Comparison of ENCODE assay signal across 10 mouse cellular contexts in the genomic region with DNA sequence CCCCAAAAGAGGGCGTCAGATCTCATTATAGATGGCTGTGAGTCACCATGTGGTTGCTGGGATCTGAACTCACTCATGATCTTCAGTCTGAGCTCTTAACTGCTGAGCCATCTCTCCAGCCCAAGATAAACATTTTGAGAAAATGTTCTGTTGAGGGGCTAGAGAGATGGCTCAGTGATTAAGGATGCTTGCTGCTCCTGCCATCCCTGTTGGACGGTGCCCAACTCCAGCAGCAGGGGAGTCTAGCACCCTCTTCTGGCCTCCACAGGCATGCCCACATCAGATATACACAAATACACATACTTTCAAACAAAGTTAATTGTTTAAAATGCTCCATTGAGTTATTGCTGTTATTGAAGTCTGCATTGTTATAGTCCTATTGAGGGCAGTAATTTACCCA. TPM values are rescaled to one million over a fixed set of nuclear protein-coding genes. Genes with fewer than 3 reads are reported as not detected.
DNase-seq lines count a peak whose midpoint lies in the region; ATAC-seq and TF ChIP-seq lines count a peak whose summit lies in the region.
"Had no signal": no experiment of that assay in that cellular context is flagged by ENCODE, and none has a peak within 500 bp of the region (broad histone marks: within the 10 kb centered on the region; RNA-seq: fewer than 3 reads in every experiment).

No protein-coding gene starts in this region.

- ATAC-seq in frontal cortex, adult (ENCODE audit: low TSS enrichment): peak; percentile 46
- no peak for ATAC-seq in liver, postnatal 0 days
- ATAC-seq in hindbrain, embryonic 12.5 days (ENCODE audit: low FRiP score): no peak
- ATAC-seq in forebrain, embryonic 15.5 days (replicated peaks): no peak

- H3K27me3 ChIP-seq in liver, postnatal 0 days (ENCODE audit: insufficient read depth, low read length): no peaks in the 10 kb centered on the region
- H3K27me3 ChIP-seq in hindbrain, embryonic 12.5 days: no peaks in the 10 kb centered on the region
- no peaks in the 10 kb centered on the region for H3K27me3 ChIP-seq in forebrain, embryonic 15.5 days
- H3K27me3 ChIP-seq: lung, embryonic 15.5 days had no signal

- H3K4me1 ChIP-seq in liver, postnatal 0 days (ENCODE audit: insufficient read depth): no peaks in the 10 kb centered on the region
- no peaks in the 10 kb centered on the region for H3K4me1 ChIP-seq in hindbrain, embryonic 12.5 days
- H3K4me1 ChIP-seq in forebrain, embryonic 15.5 days: no peaks in the 10 kb centered on the region

- no peak overlapping the region for H3K4me3 ChIP-seq in liver, postnatal 0 days (ENCODE audit: low read depth, low read length)
- H3K4me3 ChIP-seq in hindbrain, embryonic 12.5 days: no peak overlapping the region
- H3K4me3 ChIP-seq in forebrain, embryonic 15.5 days: no peak overlapping the region
- H3K4me3 ChIP-seq: forebrain, embryonic 10.5 days; lung, embryonic 15.5 days had no signal

- H3K4me2 ChIP-seq in liver, postnatal 0 days (ENCODE audit: low read depth, low read length): no peak overlapping the region
- no peak overlapping the region for H3K4me2 ChIP-seq in hindbrain, embryonic 12.5 days (replicated peaks)
- no peak overlapping the region for H3K4me2 ChIP-seq in forebrain, embryonic 15.5 days (replicated peaks)
- H3K4me2 ChIP-seq: lung, embryonic 15.5 days had no signal

- no peaks in the 10 kb centered on the region for H3K9me3 ChIP-seq in liver, postnatal 0 days (ENCODE audit: low read length)
- H3K9me3 ChIP-seq in hindbrain, embryonic 12.5 days (replicated peaks): no peaks in the 10 kb centered on the region
- no peaks in the 10 kb centered on the region for H3K9me3 ChIP-seq in forebrain, embryonic 15.5 days
- H3K9me3 ChIP-seq: forebrain, embryonic 10.5 days; lung, embryonic 15.5 days had no signal

- no peaks in the 10 kb centered on the region for H3K36me3 ChIP-seq in liver, postnatal 0 days (replicated peaks; ENCODE audit: insufficient read depth, low read length)
- no peaks in the 10 kb centered on the region for H3K36me3 ChIP-seq in hindbrain, embryonic 12.5 days
- H3K36me3 ChIP-seq in forebrain, embryonic 15.5 days: no peaks in the 10 kb centered on the region
- H3K36me3 ChIP-seq: forebrain, embryonic 10.5 days; lung, embryonic 15.5 days had no signal

- no peak for TF ChIP-seq EP300 in liver, postnatal 0 days (IDR thresholded peaks at IDR 0.05; ENCODE audit: low read depth)

- H3K27ac ChIP-seq in liver, postnatal 0 days (ENCODE audit: low read depth): no peak overlapping the region
- no peak overlapping the region for H3K27ac ChIP-seq in hindbrain, embryonic 12.5 days
- H3K27ac ChIP-seq in forebrain, embryonic 15.5 days (replicated peaks): no peak overlapping the region
- H3K27ac ChIP-seq: forebrain, embryonic 10.5 days; lung, embryonic 15.5 days had no signal

- peak; percentile 51 for TF ChIP-seq CTCF in liver, postnatal 0 days (IDR thresholded peaks at IDR 0.05; ENCODE audit: low read depth)

- H3K9ac ChIP-seq in liver, postnatal 0 days (replicated peaks): no peak overlapping the region
- no peak overlapping the region for H3K9ac ChIP-seq in hindbrain, embryonic 12.5 days
- no peak overlapping the region for H3K9ac ChIP-seq in forebrain, embryonic 15.5 days (replicated peaks)
- H3K9ac ChIP-seq: lung, embryonic 15.5 days had no signal

- WGBS in liver, postnatal 0 days (ENCODE audit: insufficient replicate concordance): 60% methylated on average over 2 of the region's 2 CpGs
- 61% methylated on average over 2 of the region's 2 CpGs for WGBS in hindbrain, embryonic 12.5 days
- WGBS in forebrain, embryonic 15.5 days: 63% methylated on average over 2 of the region's 2 CpGs

- no peak for DNase-seq in frontal cortex, postnatal 10 days (ENCODE audit: low spot score in 2 of 2)
- no peak for DNase-seq in liver, postnatal 0 days
- DNase-seq in liver (no peak), NIH3T3 (ENCODE audit: low read depth) (peak; percentile 90)
- peak; percentile 35 for DNase-seq in lung, postnatal 14 days

RNA-seq across cellular contexts. Expression of gene Ttc39b, which starts 19.8 kb away (rescaled TPM):
- 2.2 and 3.0 TPM in 2 replicates for polyA plus RNA-seq in liver, postnatal 0 days (2015; fragmentation: Nextera tagmentation; extraction: Ambion mirVana)
- polyA plus RNA-seq in hindbrain, embryonic 12.5 days (2016; fragmentation: Nextera tagmentation; extraction: Ambion mirVana): 2.9 and 3.7 TPM in 2 replicates
- 11.7 and 13.7 TPM in 2 replicates for polyA plus RNA-seq in forebrain, embryonic 15.5 days (2015; fragmentation: Nextera tagmentation; extraction: Ambion mirVana)

Comparison
In these comparisons a context has a peak if more than half of its experiments do, and no peak if none do; other contexts are left out.
1. DNase-seq: peak in NIH3T3 (single experiment) and lung, postnatal 14 days (single experiment); none in frontal cortex, postnatal 10 days (0 of 2), liver, postnatal 0 days (single experiment) and liver (single experiment).